Mouse (Mus musculus) megakaryocyte, embryonic 14.5 days (primary cell): Measurements from ENCODE around the gene Aldh3b3. TPM values are rescaled to one million over a fixed set of nuclear protein-coding genes. Genes with fewer than 3 reads are reported as not detected.

Experiments used
- H3K27me3 ChIP-seq: replicated peaks from 2 replicates; pipeline ENCODE3; 2012; ENCODE audit warnings: inconsistent platforms
- H3K36me3 ChIP-seq: replicated peaks from 2 replicates; pipeline ENCODE3; 2012; ENCODE audit warnings: low read length, inconsistent platforms, mixed read lengths
- H3K4me1 ChIP-seq: 2 replicates; pipeline ENCODE4 v1.6.1; 2012; ENCODE audit warnings: inconsistent platforms
- H3K4me3 ChIP-seq: replicated peaks from 2 replicates; pipeline ENCODE3; 2012; ENCODE audit warnings: moderate library complexity, mild to moderate bottlenecking, inconsistent platforms
- H3K9me3 ChIP-seq: 2 replicates; pipeline ENCODE4 v1.6.1; 2012; ENCODE audit warnings: inconsistent platforms
- FLI1 ChIP-seq: IDR thresholded peaks from 2 replicates; pipeline ENCODE4 v1.6.1; 2012; ENCODE audit warnings: low read length, inconsistent platforms, mixed read lengths
- GATA1 ChIP-seq: IDR thresholded peaks from 3 replicates; pipeline ENCODE4 v1.6.1; 2012; ENCODE audit warnings: mixed read lengths, low read length, inconsistent platforms, borderline replicate concordance
- polyA plus RNA-seq: library from polyadenylated mRNA; stranded (reverse); fragments of >175 nt; gene quantifications from 2 replicates; pipeline ENCODE4 v1.2.3, GENCODE M21; 2012; ENCODE audit warnings: low replicate concordance; ENCODE audit not compliant: insufficient read depth

Aldh3b3 gene
- polyA plus RNA-seq: 0.04 TPM in 1 of 2 replicates, not detected in the other

DNA sequence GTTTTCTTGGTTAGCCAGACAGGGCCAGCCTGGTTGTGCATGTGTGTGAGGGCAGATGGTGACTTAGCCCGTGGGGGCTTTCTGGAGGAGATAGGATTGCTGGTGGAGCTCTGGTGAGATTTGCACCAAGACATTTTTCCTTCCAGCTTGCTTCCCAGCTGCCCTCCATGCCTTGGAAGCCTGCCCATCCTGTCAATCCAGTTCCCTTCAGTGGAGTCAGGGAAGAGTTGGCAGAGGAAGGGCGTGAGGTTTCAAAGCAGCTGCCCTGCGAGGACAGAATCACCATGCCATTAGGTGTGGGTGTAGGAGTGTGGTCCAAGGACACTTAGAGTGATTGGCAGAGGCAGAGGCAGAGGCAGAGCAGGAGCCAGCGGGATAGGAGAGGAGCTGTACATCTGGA, at the start of gene Aldh3b3:
Gene Aldh3b3, plus strand, starts transcription at position 176 of the 400 bp plus-strand sequence.
- peaks cover 14% of the 10 kb centered on the region; the same call in 1 of the 2 replicates for H3K4me1 ChIP-seq
- H3K9me3 ChIP-seq: 0 out of 2 replicates have a peak, but pooled peaks cover 4% of the 10 kb centered on the region
- TF ChIP-seq FLI1: no peak
- TF ChIP-seq GATA1: no peak
- no peaks in the 10 kb centered on the region for H3K36me3 ChIP-seq
- H3K4me3 ChIP-seq: no peak within 1 kb of the TSS
- H3K27me3 ChIP-seq: peaks cover 48% of the 10 kb centered on the region

DNA sequence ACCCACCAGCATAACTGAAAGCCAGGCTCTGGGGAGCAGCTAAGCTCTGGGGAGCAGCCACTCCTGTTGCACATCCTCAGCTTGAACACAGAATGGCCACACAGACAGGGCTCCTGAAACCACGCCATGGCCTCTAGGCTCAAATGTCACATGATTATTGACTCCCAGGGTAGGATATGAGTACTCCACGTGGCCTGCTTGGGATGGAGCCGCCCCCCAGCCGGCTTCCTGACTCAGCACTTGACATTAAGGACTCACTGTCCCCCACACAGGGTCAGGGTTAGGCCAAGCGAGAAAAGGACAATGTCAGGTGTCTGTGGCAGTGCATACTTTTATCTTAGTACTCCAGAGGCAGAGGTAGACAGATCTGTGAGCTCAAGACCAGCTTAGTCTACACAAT, 48.2 kb upstream of the Aldh3b3 start:
- H3K36me3 ChIP-seq: peaks cover 49% of the 10 kb centered on the region
- no peak overlapping the region for H3K4me3 ChIP-seq
- TF ChIP-seq GATA1 (no peak), FLI1 (no peak)
- no peaks in the 10 kb centered on the region for H3K27me3 ChIP-seq
- no peaks in the 10 kb centered on the region for H3K9me3 ChIP-seq
- peaks cover 86% of the 10 kb centered on the region for H3K4me1 ChIP-seq

DNA sequence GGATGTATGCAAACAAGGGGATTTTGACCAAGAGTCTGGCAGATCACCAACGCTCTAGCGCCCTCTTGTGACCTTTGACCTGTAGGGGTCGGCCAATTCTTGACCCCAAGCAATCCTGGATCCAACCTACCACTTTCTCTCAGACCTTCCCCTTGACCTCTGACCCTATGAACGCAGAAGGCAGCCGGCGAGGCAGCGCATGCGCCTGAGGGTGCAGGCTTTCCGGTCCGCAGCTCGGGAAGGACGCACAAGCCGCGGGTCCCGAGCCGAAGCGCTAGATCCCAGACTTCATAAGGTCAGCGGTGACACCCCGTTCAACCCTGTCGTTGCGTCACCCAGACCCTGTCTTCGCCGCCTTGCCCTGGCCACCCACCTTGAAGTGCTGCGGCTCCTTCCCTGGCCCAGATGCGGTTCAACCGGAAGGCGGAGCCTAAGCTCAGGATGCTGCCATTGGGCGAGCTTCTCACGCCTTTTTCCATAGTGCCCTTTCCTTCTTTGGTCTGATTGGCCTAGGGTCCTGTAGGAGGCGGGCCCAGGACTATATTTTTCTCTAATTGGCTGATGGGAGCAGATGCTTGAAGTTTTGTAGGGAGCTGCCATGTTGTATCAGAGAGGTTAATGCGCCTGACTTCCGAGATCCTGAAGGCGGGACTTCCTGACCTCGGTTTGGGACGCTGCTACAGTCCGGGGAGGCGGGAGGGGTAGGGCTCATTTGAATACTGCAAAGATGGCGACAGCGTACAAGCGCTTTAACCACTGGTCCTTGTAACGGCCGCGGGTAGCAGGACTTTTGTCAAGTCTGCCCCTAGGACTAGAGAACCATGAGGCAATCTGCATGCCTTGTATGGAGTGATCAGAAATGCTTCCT, 45.9 kb upstream of the Aldh3b3 start, which contains the start of gene Ndufs8:
Gene Ndufs8, minus strand, starts transcription at position 438 of the 868 bp plus-strand sequence.
- no peaks in the 10 kb centered on the region for H3K27me3 ChIP-seq
- H3K36me3 ChIP-seq: peaks cover 47% of the 10 kb centered on the region
- H3K4me3 ChIP-seq: peak within 1 kb of the TSS; percentile 94
- peaks cover 71% of the 10 kb centered on the region for H3K4me1 ChIP-seq
- no peak for TF ChIP-seq GATA1
- no peak for TF ChIP-seq FLI1
- H3K9me3 ChIP-seq: no peaks in the 10 kb centered on the region

DNA sequence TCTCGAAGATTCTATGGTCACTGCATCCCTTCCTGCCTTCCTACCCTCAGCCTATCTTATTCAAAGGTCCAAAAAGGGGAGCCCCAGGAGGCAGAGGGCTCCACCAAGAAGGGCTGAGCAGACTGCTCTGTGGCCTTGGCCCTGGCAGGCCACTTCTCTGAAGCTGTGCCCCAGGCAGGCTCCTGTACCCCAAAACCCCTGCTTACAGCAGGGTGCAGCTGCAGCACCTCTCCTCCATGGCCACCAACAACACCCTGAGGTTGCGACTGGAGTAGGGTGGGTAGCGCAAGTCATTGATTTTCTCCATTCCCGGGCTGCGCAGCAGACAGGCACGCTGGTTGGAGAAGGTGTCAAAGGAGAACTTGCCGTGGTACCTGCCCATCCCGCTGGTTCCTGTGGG, 44.8 kb upstream of the Aldh3b3 start:
- no peak for TF ChIP-seq FLI1
- no peak for TF ChIP-seq GATA1

DNA sequence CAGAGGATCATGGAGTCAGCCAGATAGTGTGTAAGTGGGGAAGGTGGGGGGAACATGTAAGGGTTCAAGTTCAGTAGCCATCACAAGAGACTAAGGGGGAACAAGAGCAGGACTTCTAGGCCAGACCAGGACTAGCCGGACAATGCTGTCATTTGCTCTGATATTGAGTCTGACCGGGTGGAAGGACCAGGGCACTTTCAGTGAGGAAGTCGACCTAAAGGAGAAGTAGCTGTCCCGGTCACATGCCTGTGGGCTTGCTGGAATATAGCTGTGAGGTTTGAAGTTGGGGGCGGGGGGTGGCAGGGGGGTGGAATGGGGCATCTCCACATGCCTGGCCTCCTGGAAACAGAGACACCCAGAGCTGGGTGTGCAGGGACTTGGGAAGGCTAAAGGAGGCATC, 43.9 kb upstream of the Aldh3b3 start:
- H3K4me3 ChIP-seq: peak overlapping the region; percentile 42
- H3K27me3 ChIP-seq: peaks cover 2% of the 10 kb centered on the region
- peaks cover 54% of the 10 kb centered on the region for H3K4me1 ChIP-seq
- H3K36me3 ChIP-seq: peaks cover 31% of the 10 kb centered on the region
- no peak for TF ChIP-seq FLI1
- TF ChIP-seq GATA1: no peak
- no peaks in the 10 kb centered on the region for H3K9me3 ChIP-seq

More for the DNA sequence above, 44.8 kb upstream of the Aldh3b3 start:
- Histone ChIP-seq H3K27me3 (no peaks in the 10 kb centered on the region), H3K4me1 (peaks cover 60% of the 10 kb centered on the region), H3K9me3 (no peaks in the 10 kb centered on the region), H3K4me3 (peak overlapping the region; percentile 94), H3K36me3 (peaks cover 39% of the 10 kb centered on the region)

DNA sequence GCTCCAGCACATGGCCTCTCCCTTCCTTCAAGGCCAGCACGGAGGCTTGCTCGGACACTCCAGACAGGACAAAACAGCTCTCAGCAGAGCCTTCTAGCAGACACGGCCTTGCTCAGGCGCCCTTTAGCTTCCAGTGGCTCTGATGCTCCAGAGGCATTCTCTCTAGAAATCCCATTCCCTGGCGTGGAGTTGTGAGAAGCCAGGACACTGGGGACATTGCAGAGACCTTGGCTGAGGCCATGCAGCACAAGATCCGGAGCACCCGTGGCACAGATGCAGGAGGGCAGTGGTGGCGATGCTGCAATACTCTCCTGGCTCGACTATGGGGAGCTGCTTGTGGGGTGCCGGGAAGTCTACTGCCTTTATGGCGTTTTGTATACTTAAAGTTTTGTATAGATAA, 41.7 kb upstream of the Aldh3b3 start:
- Histone ChIP-seq H3K9me3 (no peaks in the 10 kb centered on the region), H3K36me3 (peaks cover 10% of the 10 kb centered on the region), H3K4me3 (no peak overlapping the region), H3K27me3 (peaks cover 14% of the 10 kb centered on the region), H3K4me1 (peaks cover 44% of the 10 kb centered on the region)
- TF ChIP-seq FLI1 (no peak), GATA1 (no peak)

DNA sequence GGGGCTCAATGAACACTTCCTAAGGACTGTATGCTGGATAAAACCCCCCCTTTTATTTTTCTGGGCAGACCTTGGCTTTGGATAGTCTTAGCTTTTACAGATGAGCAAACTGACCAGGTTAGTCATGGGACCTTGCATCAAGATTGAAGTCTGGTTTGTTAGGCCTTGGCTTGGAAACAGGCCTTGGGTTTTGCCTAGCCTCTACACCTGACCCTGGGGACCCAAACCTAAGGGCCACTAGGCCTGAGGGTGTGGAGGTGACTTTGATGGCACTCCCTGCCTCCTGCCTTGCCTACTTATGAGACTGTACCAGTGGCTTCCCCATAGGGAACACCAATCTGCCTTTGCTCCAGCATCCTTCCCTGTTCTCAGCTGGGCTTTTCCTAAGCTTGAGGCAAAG, 38.5 kb upstream of the Aldh3b3 start:
- Histone ChIP-seq H3K9me3 (no peaks in the 10 kb centered on the region), H3K36me3 (peaks cover 4% of the 10 kb centered on the region), H3K4me3 (no peak overlapping the region), H3K4me1 (peaks cover 47% of the 10 kb centered on the region), H3K27me3 (peaks cover 18% of the 10 kb centered on the region)
- TF ChIP-seq GATA1: no peak
- TF ChIP-seq FLI1: no peak

DNA sequence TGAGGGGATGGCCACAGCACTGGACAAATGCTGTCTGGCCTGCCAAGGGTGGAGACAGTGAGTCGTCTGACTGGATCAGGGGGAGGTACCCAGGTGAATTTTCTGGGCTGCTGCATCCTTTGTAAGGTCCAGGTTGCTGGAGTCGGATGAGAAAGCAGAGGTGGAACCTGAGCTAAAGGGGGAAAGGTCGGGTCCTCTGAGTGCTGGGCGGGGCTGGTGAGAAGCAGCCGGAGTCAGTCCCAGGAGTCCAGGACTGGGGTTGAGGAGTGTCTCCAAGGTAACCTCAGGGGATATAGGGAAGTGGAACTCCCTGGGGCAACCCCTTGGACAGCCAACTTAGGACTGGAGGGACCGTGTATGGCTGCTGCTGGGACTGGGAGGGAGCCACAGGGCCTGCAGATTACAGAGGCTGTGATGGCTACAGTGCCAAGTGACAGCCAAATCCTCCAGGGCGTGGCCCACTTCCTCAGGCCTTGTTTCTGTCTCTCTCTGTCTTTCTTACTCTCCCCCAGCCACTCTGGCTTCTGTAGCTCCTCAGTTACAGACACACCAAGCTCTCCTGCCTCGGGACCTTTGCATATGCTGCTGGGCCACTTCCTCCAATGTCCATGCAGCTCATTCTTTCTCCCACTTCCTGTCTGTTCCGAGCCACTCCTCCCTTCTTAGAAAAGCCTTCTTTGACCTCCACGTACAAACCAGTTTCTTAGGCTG, 35.6 kb upstream of the Aldh3b3 start:
- no peak for TF ChIP-seq FLI1
- TF ChIP-seq GATA1: no peak
- H3K27me3 ChIP-seq: peaks cover 27% of the 10 kb centered on the region
- H3K9me3 ChIP-seq: no peaks in the 10 kb centered on the region
- H3K36me3 ChIP-seq: peaks cover 4% of the 10 kb centered on the region
- H3K4me1 ChIP-seq: peaks cover 50% of the 10 kb centered on the region
- no peak overlapping the region for H3K4me3 ChIP-seq

DNA sequence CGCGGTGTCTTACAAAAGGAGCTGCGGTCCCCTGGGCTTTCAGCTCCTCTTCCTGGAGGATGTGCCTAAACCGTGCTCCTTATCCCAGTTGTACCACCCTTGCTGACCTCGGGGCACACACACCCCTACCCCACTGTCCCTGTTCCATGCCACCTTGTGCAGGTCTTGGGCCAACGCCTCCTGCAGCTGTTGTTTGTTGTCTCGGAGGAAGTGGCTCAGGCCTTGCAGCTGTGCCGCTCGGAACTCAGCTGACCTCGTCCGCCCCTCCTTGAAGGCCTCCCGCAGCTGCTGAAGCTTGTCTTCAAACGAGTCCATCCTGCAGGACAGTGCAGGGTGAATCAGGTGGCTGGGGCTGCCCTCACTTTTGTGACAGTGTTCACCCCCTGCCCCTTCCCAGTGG, 34.9 kb upstream of the Aldh3b3 start:
- H3K9me3 ChIP-seq: 0 out of 2 replicates have a peak, but pooled peaks cover 3% of the 10 kb centered on the region
- TF ChIP-seq GATA1: no peak
- TF ChIP-seq FLI1: no peak
- H3K36me3 ChIP-seq: no peaks in the 10 kb centered on the region
- H3K4me1 ChIP-seq: peaks cover 51% of the 10 kb centered on the region
- peak overlapping the region; percentile 69 for H3K4me3 ChIP-seq
- H3K27me3 ChIP-seq: peaks cover 30% of the 10 kb centered on the region
